Mouse (Mus musculus): ENCODE data around the gene Tsc22d3.
"Not testable (repeated sequence)": the region's sequence is repeated elsewhere in the genome, so short reads cannot be mapped to it uniquely, and the experiment has no call there.

The Tsc22d3 gene

GRCm38 (mm10) chrX:140534306-140534705 is 66.2 kb downstream of the Tsc22d3 start:
- in situ Hi-C loops (cut with MboI; ENCODE audit: unreplicated experiment in 2 of 2): no loop called here

GRCm38 (mm10) chrX:140532325-140532724 is 68.1 kb downstream of the Tsc22d3 start:
- in situ Hi-C loops (cut with MboI; ENCODE audit: unreplicated experiment in 2 of 2): no loop called here

- in situ Hi-C loops (cut with MboI; ENCODE audit: unreplicated experiment in 2 of 2): no loop called here
Measured at GRCm38 (mm10) chrX:140531356-140531755, 69.1 kb downstream of the Tsc22d3 start.

DNA sequence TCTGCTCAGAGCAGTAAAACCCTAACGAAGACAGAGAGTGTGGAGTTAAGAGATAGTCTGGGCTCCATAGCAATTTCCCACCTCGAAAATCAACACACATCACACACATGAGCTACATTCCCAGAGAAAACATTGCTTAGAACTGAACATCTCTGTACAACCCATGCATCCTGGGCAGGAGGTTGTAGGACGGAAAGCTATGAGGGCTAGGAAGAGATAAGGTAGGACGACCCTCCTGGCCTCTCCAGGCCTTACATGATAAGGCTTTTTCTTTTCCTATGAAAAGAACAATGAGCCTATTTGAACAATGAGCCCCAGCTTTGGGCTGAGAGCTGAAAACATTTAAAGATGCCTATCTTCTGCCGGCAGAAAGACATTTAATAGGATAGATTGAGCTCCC is 69.8 kb downstream of the Tsc22d3 start:
- in situ Hi-C loops (cut with MboI; ENCODE audit: unreplicated experiment in 2 of 2): no loop called here

GRCm38 (mm10) chrX:140529074-140529561 is 71.3 kb downstream of the Tsc22d3 start:
- in situ Hi-C loops (cut with MboI; ENCODE audit: unreplicated experiment in 2 of 2): no loop called here

- in situ Hi-C loops (cut with MboI; ENCODE audit: unreplicated experiment in 2 of 2): no loop called here
Measured at GRCm38 (mm10) chrX:140527231-140527630, 73.2 kb downstream of the Tsc22d3 start.

DNA sequence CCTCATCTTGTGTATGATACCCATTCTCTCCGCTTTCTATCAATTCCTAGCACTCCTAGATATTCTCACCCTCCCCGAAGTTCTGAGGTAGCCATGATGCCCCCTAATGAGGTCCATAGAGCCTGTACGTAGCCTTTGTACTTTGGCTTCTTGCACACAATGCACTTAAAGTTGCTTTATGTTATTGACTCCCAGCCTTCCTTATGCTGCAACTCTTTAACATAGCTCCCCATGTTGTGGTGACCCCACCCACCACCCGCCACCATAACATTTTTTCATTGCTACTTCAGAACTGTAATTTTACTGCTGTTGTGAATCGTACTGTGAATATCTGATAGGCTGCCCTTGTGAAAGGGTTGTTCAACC is 74.2 kb downstream of the Tsc22d3 start:
- in situ Hi-C loops (cut with MboI; ENCODE audit: unreplicated experiment in 2 of 2): no loop called here

DNA sequence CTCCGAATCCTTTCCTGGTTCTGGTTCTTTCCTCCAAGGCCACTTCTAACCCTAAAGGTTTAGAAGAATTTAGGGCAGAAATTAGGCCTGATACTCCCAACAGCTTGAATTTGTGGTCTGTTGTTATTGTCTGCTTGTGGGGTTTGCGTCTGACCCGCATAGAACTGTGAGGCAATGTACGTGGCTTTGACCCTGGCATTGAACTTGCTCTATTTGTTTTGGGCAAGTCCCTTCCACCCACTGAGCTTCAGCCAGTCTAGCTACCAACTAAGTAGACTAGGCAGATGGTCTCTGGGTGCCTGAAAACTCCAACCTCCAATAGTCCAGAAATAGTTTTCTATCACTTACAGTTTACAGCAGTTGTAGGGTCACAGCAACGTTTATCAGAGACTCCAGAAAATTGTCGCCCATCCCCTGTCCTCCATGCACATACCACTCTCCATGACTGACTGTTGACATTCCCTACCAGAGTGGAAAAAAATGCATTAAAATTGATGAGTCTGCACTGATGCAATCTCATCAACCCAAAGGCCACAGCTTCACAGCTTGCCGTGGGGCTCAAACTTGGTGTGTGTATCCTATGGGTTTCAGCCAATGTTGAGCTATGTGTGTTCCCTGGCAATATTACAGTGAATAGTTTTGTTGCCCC is 74.7 kb downstream of the Tsc22d3 start:
- in situ Hi-C loops (cut with MboI; ENCODE audit: unreplicated experiment in 2 of 2): no loop called here

DNA sequence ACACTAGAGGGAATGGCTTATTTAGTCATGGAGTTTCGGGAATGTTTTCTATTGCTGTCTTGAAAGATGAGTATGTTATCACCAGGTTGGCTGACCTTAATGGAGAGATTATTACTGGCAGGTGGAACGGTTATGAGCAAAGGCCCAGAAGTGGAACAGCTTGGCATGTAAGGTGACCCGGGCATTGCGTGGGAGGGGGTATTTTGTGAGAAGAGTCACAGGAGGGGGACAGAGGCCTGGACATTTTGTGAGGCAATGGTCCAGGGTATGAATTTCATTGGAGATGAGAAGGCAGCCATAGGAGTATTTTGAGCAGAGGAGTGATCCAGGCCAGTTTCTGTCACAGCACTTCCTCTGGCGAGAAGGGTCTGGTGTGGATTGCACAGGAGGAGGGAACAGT is 76.2 kb downstream of the Tsc22d3 start:
- in situ Hi-C loops (cut with MboI; ENCODE audit: unreplicated experiment in 2 of 2): no loop called here

GRCm38 (mm10) chrX:140522071-140522765 is 78.2 kb downstream of the Tsc22d3 start:
- in situ Hi-C loops (cut with MboI; ENCODE audit: unreplicated experiment in 2 of 2): no loop called here

GRCm38 (mm10) chrX:140520146-140521102 is 80.0 kb downstream of the Tsc22d3 start:
- in situ Hi-C loops (cut with MboI; ENCODE audit: unreplicated experiment in 2 of 2): no loop called here

- in situ Hi-C loops (cut with MboI; ENCODE audit: unreplicated experiment in 2 of 2): no loop called here
Measured at GRCm38 (mm10) chrX:140518351-140518750, 82.1 kb downstream of the Tsc22d3 start.

GRCm38 (mm10) chrX:140513379-140513778 is 87.1 kb downstream of the Tsc22d3 start:
- in situ Hi-C loops (cut with MboI; ENCODE audit: unreplicated experiment in 2 of 2): no loop called here

GRCm38 (mm10) chrX:140511687-140512651 is 88.5 kb downstream of the Tsc22d3 start:
- in situ Hi-C loops (cut with MboI; ENCODE audit: unreplicated experiment in 2 of 2): no loop called here

GRCm38 (mm10) chrX:140510696-140511429 is 89.6 kb downstream of the Tsc22d3 start:
- in situ Hi-C loops (cut with MboI; ENCODE audit: unreplicated experiment in 2 of 2): no loop called here

GRCm38 (mm10) chrX:140509817-140510216 is 90.6 kb downstream of the Tsc22d3 start:
- in situ Hi-C loops (cut with MboI; ENCODE audit: unreplicated experiment in 2 of 2): no loop called here

DNA sequence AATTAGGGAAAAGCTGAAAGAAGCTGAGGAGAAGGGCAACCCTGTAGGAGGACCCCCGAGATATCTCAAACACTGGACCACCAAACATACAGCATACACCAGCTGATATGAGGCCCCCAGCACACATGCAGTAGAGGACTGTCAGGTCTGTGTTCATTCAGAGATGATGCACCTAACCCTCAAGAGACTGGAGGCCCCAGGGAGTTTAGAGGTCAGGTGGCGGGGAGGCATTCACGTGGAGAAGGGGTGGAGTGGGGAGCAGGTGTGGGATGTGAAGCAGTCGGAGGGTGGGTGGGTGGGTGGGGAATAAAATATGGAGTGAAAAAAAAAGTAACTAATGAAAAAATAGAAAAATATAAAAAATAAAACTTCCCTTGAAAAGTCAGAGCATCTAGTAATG is 91.7 kb downstream of the Tsc22d3 start:
- in situ Hi-C loops (cut with MboI; ENCODE audit: unreplicated experiment in 2 of 2): not testable (repeated sequence)

DNA sequence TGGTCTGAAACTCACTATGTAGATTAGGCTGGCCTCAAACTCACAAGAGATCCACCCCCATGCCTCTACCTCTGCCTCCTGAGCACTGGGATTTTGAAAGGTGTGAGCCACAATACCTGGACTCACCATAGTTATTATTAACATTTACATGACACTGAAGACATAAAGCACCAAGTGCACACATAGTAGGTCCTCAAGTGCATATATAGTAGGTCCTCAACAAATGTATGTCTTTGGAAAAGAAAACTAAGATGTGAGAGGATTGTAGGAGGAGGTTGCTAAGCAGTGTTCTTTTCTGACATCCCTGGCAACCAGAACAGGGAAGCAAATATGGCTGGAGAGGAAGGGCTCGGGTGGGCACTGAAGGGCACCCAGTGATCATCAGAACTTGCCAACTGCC is 93.1 kb downstream of the Tsc22d3 start:
- in situ Hi-C loops (cut with MboI; ENCODE audit: unreplicated experiment in 2 of 2): no loop called here

GRCm38 (mm10) chrX:140506436-140507180 is 93.9 kb downstream of the Tsc22d3 start:
- in situ Hi-C loops (cut with MboI; ENCODE audit: unreplicated experiment in 2 of 2): no loop called here

All from v-Abl transformed pro-B cells (cell line).